Mouse (Mus musculus): ENCODE measurements at regions not wholly inside any gene's neighbourhood (a gene's known extent, or its start where the extent isn't known, plus 50 kb on each side); places are given as distances from the start of the nearest gene placed in this dataset.
A peak's percentile ranks its signal among the peaks of the same experiment; 100 is the strongest.

- DNase-seq (ENCODE audit: low read depth, low spot score) = no peak
Measured at GRCm38 (mm10) chr14:99366281-99366987, 67.9 kb downstream of the Klf5 start.

GRCm38 (mm10) chr14:99366996-99367555 is 68.6 kb downstream of the Klf5 start:
- no peak for DNase-seq (ENCODE audit: low read depth, low spot score)

GRCm38 (mm10) chr14:99369366-99369765 is 70.9 kb downstream of the Klf5 start:
- no peak for DNase-seq (ENCODE audit: low read depth, low spot score)

- no peak for DNase-seq (ENCODE audit: low read depth, low spot score)
Measured at GRCm38 (mm10) chr14:99373682-99374081, 75.2 kb downstream of the Klf5 start.

- no peak for DNase-seq (ENCODE audit: low read depth, low spot score)
Measured at GRCm38 (mm10) chr14:99375040-99375610, 76.6 kb downstream of the Klf5 start.

- DNase-seq (ENCODE audit: low read depth, low spot score) = no peak
Measured at GRCm38 (mm10) chr14:99376652-99377502, 78.4 kb downstream of the Klf5 start.

- no peak for DNase-seq (ENCODE audit: low read depth, low spot score)
Measured at GRCm38 (mm10) chr14:99381262-99382017, 82.9 kb downstream of the Klf5 start.

- no peak for DNase-seq (ENCODE audit: low read depth, low spot score)
Measured at GRCm38 (mm10) chr14:99382051-99382450, 83.6 kb downstream of the Klf5 start.

GRCm38 (mm10) chr14:99383170-99383569 is 84.7 kb downstream of the Klf5 start:
- no peak for DNase-seq (ENCODE audit: low read depth, low spot score)

GRCm38 (mm10) chr14:99387581-99387980 is 89.1 kb downstream of the Klf5 start:
- DNase-seq (ENCODE audit: low read depth, low spot score) = no peak

- no peak for DNase-seq (ENCODE audit: low read depth, low spot score)
Measured at GRCm38 (mm10) chr14:99389306-99389705, 90.8 kb downstream of the Klf5 start.

GRCm38 (mm10) chr14:99391700-99392099 is 93.2 kb downstream of the Klf5 start:
- DNase-seq (ENCODE audit: low read depth, low spot score) = no peak

GRCm38 (mm10) chr14:99392813-99393212 is 94.3 kb downstream of the Klf5 start:
- DNase-seq (ENCODE audit: low read depth, low spot score) = no peak

- no peak for DNase-seq (ENCODE audit: low read depth, low spot score)
Measured at GRCm38 (mm10) chr14:99393611-99394010, 95.1 kb downstream of the Klf5 start.

- DNase-seq (ENCODE audit: low read depth, low spot score) = no peak
Measured at GRCm38 (mm10) chr14:99403155-99403726, 104.8 kb downstream of the Klf5 start.

- no peak for DNase-seq (ENCODE audit: low read depth, low spot score)
Measured at GRCm38 (mm10) chr14:99405228-99405627, 106.7 kb downstream of the Klf5 start.

GRCm38 (mm10) chr14:99411835-99412234 is 113.3 kb downstream of the Klf5 start:
- no peak for DNase-seq (ENCODE audit: low read depth, low spot score)

- DNase-seq (ENCODE audit: low read depth, low spot score) = no peak
Measured at GRCm38 (mm10) chr14:99416169-99416568, 117.7 kb downstream of the Klf5 start.

GRCm38 (mm10) chr14:99418970-99419369 is 120.5 kb downstream of the Klf5 start:
- DNase-seq (ENCODE audit: low read depth, low spot score) = peak; percentile 40

GRCm38 (mm10) chr14:99423334-99423733 is 124.8 kb downstream of the Klf5 start:
- DNase-seq (ENCODE audit: low read depth, low spot score) = no peak

GRCm38 (mm10) chr14:99427049-99427448 is 128.6 kb downstream of the Klf5 start:
- no peak for DNase-seq (ENCODE audit: low read depth, low spot score)

Data from CD4-positive, CD25-positive, alpha-beta regulatory T cell, adult 2 months (primary cell).